Mouse (Mus musculus) ES-E14 (cell line): ENCODE results near the gene Chsy1. TPM values are rescaled to one million over a fixed set of nuclear protein-coding genes. Genes with fewer than 3 reads are reported as not detected.

Experiments used
- DNase-seq: peaks from one replicate; pipeline ENCODE4 v3.0.0-alpha.2; 2013; ENCODE audit warnings: low read depth, low spot score
- H3K27ac ChIP-seq: 2 replicates; pipeline ENCODE4 v1.5.1; 2012; ENCODE audit warnings: low read depth, mild to moderate bottlenecking, low read length, moderate library complexity, mixed read lengths; ENCODE audit not compliant: poor library complexity, insufficient read depth, severe bottlenecking
- H3K36me3 ChIP-seq: 2 replicates; pipeline ENCODE4 v1.6.1; 2012; ENCODE audit warnings: mild to moderate bottlenecking, low read length, moderate library complexity, mixed read lengths; ENCODE audit not compliant: control insufficient read depth, poor library complexity, insufficient read depth, severe bottlenecking
- H3K4me1 ChIP-seq, 2 experiments: fragments of 150-350 bp in 1 of 2; sonication (generic) in 1 of 2; 2 replicates each; pipeline ENCODE4 v1.6.1; 2012; ENCODE audit warnings: low read length in 2 of 2, mild to moderate bottlenecking in 1 of 2, mixed read lengths in 1 of 2; ENCODE audit not compliant: control insufficient read depth in 2 of 2, insufficient read depth in 2 of 2, poor library complexity in 1 of 2
- H3K4me3 ChIP-seq, 2 experiments: fragments of 150-350 bp in 1 of 2; sonication (generic) in 1 of 2; 2 replicates each; pipeline ENCODE4 v1.5.1; 2012; ENCODE audit warnings: low read length in 2 of 2, low read depth in 1 of 2, mild to moderate bottlenecking in 1 of 2, mixed read lengths in 1 of 2; ENCODE audit not compliant: insufficient read depth in 1 of 2, poor library complexity in 1 of 2, severe bottlenecking in 1 of 2
- H3K9ac ChIP-seq: 2 replicates; pipeline ENCODE4 v1.6.1; 2012; ENCODE audit warnings: low read depth, mild to moderate bottlenecking, low read length, mixed read lengths; ENCODE audit not compliant: poor library complexity, insufficient read depth, severe bottlenecking
- H3K9me3 ChIP-seq: fragments of 150-350 bp; sonication (generic); 2 replicates; pipeline ENCODE4 v1.6.1; 2012; ENCODE audit warnings: low read depth, mild to moderate bottlenecking, low read length; ENCODE audit not compliant: control insufficient read depth, insufficient read depth
- CHD2 ChIP-seq: IDR thresholded peaks from 2 replicates; pipeline ENCODE4 v1.6.1; 2014; ENCODE audit warnings: mild to moderate bottlenecking, low read depth, low read length, inconsistent platforms
- HCFC1 ChIP-seq: IDR thresholded peaks from 2 replicates; pipeline ENCODE4 v1.6.1; 2012; ENCODE audit warnings: low read length, inconsistent platforms, borderline replicate concordance; ENCODE audit not compliant: insufficient read depth
- MAFK ChIP-seq: IDR thresholded peaks from 2 replicates; pipeline ENCODE4 v1.6.1; 2014; ENCODE audit warnings: mild to moderate bottlenecking, low read depth, low read length, inconsistent platforms; ENCODE audit not compliant: insufficient read depth
- ZC3H11A ChIP-seq: IDR thresholded peaks from 2 replicates; pipeline ENCODE4 v1.6.1; 2012; ENCODE audit warnings: low read depth, mild to moderate bottlenecking, inconsistent platforms, low read length, borderline replicate concordance
- ZNF384 ChIP-seq: IDR thresholded peaks from 2 replicates; pipeline ENCODE4 v1.6.1; 2012; ENCODE audit warnings: low read depth, low read length, inconsistent platforms
- in situ Hi-C, 2 experiments: fragments of 600-800 bp; cut with MboI; formaldehyde crosslinking; loops; one replicate each; pipeline ENCODE4 v1.15.1; 2025; ENCODE audit warnings: low sequenced_read_pairs in 2 of 2, inconsistent platforms in 1 of 2; ENCODE audit not compliant: unreplicated experiment in 2 of 2
- total RNA-seq: library from RNA; depleted of rRNA; stranded (reverse); fragments of 300-350 nt; gene quantifications from 2 replicates; pipeline ENCODE4 v1.2.3, GENCODE M21; 2012

Gene Chsy1
- total RNA-seq, 1 experiment: 30.8 TPM

DNA sequence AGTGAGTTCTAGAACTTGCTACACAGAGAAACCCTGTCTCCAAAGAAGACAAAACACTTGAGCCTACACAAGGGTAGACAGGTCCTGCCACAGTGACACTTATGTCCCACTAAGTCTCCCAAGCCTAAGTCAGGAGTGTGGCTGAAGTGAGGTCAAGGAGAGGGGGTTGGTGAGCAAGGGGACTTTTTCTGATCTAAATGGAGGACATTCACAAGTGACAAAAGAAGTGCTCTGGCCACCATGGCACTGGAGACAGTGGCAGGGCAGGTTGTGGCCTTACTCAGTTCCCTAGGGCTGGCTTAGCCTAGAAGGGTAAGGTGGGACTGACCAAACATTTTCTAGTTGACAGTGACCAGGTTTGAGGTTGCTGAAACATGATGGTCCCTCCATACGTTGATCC lies 106.6 kb downstream of the Chsy1 start:
- H3K4me3 ChIP-seq: no peak overlapping the region
- no peak overlapping the region for H3K27ac ChIP-seq
- H3K9ac ChIP-seq: no peak overlapping the region
- in situ Hi-C loops: no loop called here
- no peaks in the 10 kb centered on the region for H3K36me3 ChIP-seq
- no peak for DNase-seq
- H3K9me3 ChIP-seq: no peaks in the 10 kb centered on the region
- no peaks in the 10 kb centered on the region for H3K4me1 ChIP-seq
- TF ChIP-seq CHD2 (no peak), MAFK (no peak), ZC3H11A (no peak), ZNF384 (no peak), HCFC1 (no peak)

DNA sequence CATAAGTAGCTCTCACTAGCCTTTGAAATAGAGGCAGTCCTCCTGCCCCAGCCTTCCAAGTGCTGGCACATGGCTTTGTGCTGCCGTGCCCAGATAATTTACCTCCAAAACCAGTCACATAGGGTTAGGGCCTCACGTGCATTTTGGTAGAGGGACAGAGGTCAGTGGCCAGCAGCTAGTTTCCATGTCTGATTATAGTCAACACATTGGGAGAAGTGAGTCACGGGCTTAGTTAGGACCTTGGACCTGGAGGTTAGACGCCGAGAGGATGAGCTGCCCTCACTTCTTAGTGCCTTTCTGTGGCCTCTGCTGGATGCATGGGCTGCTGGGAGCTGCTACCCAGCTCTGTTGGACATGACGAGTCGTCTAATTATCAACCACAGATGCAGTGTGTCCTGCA lies 107.7 kb downstream of the Chsy1 start:
- in situ Hi-C loops: no loop called here
- Histone ChIP-seq H3K4me3 (no peak overlapping the region), H3K36me3 (no peaks in the 10 kb centered on the region), H3K4me1 (no peaks in the 10 kb centered on the region), H3K27ac (no peak overlapping the region), H3K9ac (no peak overlapping the region), H3K9me3 (no peaks in the 10 kb centered on the region)
- no peak for DNase-seq
- no peak for TF ChIP-seq CHD2
- TF ChIP-seq MAFK: no peak
- no peak for TF ChIP-seq ZNF384
- TF ChIP-seq HCFC1: no peak
- no peak for TF ChIP-seq ZC3H11A

DNA sequence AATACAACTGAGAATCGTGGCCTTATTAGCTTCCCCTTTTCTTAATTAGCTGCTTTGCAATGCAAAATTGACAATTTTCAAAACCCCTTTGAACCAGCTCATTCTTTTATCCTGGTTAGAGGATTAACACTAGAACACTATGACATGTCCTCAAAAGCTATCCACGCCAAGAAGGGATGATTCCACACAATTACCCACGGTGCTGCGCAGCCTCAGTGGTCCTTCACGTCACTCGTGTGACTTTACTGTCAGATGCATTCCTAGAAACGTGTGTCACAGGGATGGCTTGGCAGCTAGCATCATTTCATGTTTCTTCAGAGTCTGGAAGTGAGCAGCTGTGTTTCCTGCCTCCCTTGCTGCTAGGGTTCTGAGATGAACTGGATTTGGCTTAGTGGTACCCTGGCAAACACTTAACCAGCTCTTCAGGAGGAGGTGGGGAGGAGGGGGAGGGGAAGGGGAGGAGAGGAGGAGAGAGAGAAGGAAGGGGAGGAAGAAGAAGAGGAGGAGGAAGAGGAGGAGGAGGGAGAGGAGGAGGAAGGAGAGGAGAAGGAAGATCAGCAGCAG lies 108.3 kb downstream of the Chsy1 start:
- Histone ChIP-seq H3K4me1 (no peaks in the 10 kb centered on the region), H3K4me3 (no peak overlapping the region), H3K27ac (no peak overlapping the region), H3K36me3 (no peaks in the 10 kb centered on the region), H3K9me3 (no peaks in the 10 kb centered on the region), H3K9ac (no peak overlapping the region)
- in situ Hi-C loops: no loop called here
- no peak for DNase-seq
- TF ChIP-seq CHD2: no peak
- TF ChIP-seq ZNF384: no peak
- no peak for TF ChIP-seq MAFK
- no peak for TF ChIP-seq HCFC1
- no peak for TF ChIP-seq ZC3H11A

DNA sequence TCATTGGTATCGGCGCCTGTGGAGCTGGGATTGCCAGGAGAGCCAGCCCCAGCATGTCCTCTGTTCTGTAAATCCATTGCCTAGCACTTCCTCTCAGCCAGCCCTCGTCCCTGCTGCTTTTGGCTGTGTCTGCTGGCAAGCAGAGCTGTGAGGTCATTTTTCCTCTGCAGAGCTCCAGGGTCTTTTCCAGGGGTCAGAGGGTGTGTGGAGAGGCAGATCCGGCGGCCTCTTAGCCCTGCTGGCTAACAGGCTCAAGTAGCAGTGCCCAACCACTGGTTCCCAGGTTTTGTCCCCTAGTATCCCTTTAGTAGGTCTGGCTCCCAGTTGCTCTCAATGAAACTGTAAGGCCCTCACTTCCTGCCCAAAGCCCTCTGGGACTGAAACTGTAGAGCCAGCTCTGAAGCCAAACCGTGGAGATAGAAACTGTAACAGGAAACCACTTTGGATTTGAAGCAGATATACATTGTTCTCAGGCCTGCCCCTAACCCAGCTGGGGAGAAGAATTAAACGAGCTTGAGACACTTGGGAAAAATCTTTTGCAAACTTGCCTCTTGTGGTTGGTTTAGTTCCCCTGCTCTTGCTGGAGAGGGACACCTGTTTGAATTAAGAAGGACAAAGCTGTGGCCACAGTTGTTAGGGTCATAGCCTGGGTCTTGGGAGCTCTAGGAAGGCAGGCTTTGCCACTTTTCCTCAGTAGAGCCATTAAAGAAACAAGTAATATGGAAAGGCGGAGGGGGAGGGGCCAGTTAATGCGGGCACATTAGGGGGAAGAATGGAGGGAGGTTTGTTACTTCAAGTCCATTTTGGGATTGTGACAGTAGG lies 109.1 kb downstream of the Chsy1 start:
- Histone ChIP-seq H3K4me1 (no peaks in the 10 kb centered on the region), H3K9me3 (no peaks in the 10 kb centered on the region), H3K36me3 (no peaks in the 10 kb centered on the region), H3K4me3 (no peak overlapping the region), H3K27ac (no peak overlapping the region), H3K9ac (no peak overlapping the region)
- in situ Hi-C loops: no loop called here
- TF ChIP-seq HCFC1 (no peak), CHD2 (no peak), ZNF384 (no peak), ZC3H11A (no peak), MAFK (no peak)
- DNase-seq: no peak
